Mouse (Mus musculus) liver, adult (tissue): ENCODE measurements around the gene Lama2.

Source experiments
- GATA4 ChIP-seq: IDR thresholded peaks from 2 replicates; pipeline ENCODE4 v1.6.1; 2014; ENCODE audit warnings: mild to moderate bottlenecking, low read length; ENCODE audit not compliant: insufficient replicate concordance

The Lama2 gene

DNA sequence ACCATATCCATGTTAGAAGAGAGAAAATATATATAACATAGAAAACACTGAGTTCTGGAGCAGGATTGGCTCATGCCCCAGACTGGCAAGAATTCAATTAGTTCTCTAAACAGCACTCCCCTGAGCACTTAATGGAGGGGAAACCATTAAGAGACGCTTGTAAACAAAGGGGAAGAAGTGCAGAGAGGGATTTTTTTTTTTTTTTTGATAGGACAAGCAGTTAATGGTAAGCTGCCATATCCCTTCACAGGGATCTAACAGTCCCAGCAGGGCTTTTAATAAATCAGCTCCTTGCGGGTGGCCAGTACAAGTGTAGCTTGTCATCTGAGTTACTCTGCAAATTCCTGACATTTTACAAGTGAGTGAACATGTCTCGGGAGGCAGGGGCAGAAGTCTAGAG lies 479.1 kb downstream of the Lama2 start:
- TF ChIP-seq GATA4 = no peak

- no peak for TF ChIP-seq GATA4
These were observed 483.8 kb downstream of the Lama2 start for GRCm38 (mm10) chr10:27135768-27136167.

- TF ChIP-seq GATA4 = no peak
These were observed 486.4 kb downstream of the Lama2 start for GRCm38 (mm10) chr10:27133135-27133534.

GRCm38 (mm10) chr10:27127454-27127853 lies 492.1 kb downstream of the Lama2 start:
- TF ChIP-seq GATA4 = no peak

- no peak for TF ChIP-seq GATA4
These were observed 495.8 kb downstream of the Lama2 start for GRCm38 (mm10) chr10:27123763-27124162.

- no peak for TF ChIP-seq GATA4
These were observed 501.7 kb downstream of the Lama2 start for GRCm38 (mm10) chr10:27117815-27118214.

- TF ChIP-seq GATA4 = no peak
These were observed 502.5 kb downstream of the Lama2 start for GRCm38 (mm10) chr10:27116938-27117647.

- no peak for TF ChIP-seq GATA4
These were observed 505.4 kb downstream of the Lama2 start for GRCm38 (mm10) chr10:27114131-27114530.

- no peak for TF ChIP-seq GATA4
These were observed 515.7 kb downstream of the Lama2 start for GRCm38 (mm10) chr10:27103811-27104210.

GRCm38 (mm10) chr10:27101800-27102353 lies 517.7 kb downstream of the Lama2 start:
- no peak for TF ChIP-seq GATA4

- no peak for TF ChIP-seq GATA4
These were observed 542.4 kb downstream of the Lama2 start for GRCm38 (mm10) chr10:27077113-27077512.

DNA sequence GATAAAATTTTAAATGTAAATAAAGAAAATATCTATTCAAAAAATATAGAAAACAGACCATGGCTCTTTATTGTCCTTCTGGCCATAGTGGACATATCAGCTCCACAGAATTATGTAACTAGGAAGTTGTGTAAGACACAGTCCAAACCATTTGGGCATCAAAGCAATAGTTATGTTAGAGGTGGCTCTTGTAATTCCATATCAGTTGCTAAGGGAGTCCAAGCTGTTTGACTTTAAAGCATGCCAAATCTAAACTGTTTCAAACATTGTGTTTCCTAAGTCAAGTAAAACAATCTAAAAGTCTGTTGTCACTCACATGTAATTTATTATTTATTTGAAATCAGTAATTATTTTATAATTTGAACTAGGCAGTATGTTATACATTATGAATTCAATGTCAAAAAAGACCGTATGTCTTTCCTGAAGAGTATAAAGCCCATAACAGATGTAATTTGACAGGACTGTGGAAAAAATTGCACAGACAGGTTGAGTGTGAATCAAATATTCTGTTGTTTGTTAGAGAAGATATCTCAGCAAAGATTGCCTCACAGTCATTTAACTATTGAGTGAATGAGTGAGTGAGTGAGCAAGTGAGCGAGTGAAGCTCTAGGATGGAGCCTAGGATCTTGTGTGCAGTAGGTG lies 550.6 kb downstream of the Lama2 start:
- TF ChIP-seq GATA4 = no peak

DNA sequence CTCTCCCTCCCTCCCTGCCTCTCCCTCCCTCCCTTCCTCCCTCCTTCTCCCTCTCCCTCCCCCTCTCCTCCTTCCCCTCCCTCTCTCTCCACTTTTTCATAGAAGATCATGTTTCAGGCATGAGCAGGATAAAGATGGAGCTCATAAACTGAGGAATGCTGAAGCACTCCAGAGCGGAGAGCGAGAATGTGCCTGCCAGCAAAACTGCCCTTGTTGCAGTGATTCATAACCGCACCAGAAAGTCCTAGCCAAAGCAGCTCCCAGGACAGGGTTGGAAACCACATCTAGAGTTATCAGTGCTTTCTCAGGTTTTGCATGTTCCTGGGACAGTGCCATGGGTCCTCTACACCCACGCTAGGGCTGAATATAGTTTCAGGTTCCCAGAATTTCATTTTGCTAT lies 555.9 kb downstream of the Lama2 start:
- no peak for TF ChIP-seq GATA4

GRCm38 (mm10) chr10:27054488-27054887 lies 565.1 kb downstream of the Lama2 start:
- no peak for TF ChIP-seq GATA4

DNA sequence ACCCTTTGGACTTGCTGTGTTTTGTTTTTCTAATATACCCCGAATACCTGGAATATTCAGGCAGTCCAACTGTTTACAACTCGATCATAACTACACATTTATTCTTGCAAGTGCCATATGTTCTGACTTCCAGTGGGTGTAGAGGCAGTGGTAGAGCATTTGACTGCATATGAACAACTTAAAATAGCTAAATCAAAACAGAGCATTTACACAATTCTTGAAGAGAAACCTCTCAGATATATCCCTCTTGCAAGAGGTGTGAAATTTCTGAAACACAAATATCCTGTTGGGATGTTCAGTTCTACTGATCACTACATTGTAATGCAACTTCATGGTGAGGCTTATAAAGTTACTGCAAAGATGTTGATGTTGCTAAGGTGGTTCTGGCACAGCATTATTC lies 572.4 kb downstream of the Lama2 start:
- TF ChIP-seq GATA4 = no peak

- TF ChIP-seq GATA4 = no peak
These were observed 577.7 kb downstream of the Lama2 start for GRCm38 (mm10) chr10:27041812-27042211.
